In genomic region chrX:71545163-71545562, GRCm38 (mm10) we compare ENCODE assay signal across 21 mouse cellular contexts. TPM values are rescaled to one million over a fixed set of nuclear protein-coding genes. Genes with fewer than 3 reads are reported as not detected.
A peak's percentile ranks its signal among the peaks of the same experiment; 100 is the strongest.
DNase-seq lines count a peak whose midpoint lies in the region; ATAC-seq lines count a peak whose summit lies in the region.
"Had no signal": no experiment of that assay in that cellular context is flagged by ENCODE, and none has a peak within 500 bp of the region (broad histone marks: within the 10 kb centered on the region; RNA-seq: fewer than 3 reads in every experiment).

No protein-coding gene starts in this region.

- 0 out of 2 replicates have a peak, but pooled peaks cover 4% of the 10 kb centered on the region for H3K4me1 ChIP-seq in neural tube, embryonic 13.5 days (replicated peaks)
- no peaks in the 10 kb centered on the region for H3K4me1 ChIP-seq in neural tube, embryonic 15.5 days
- peaks cover 28% of the 10 kb centered on the region for H3K4me1 ChIP-seq in liver, embryonic 16.5 days (ENCODE audit: control insufficient read depth, low read depth, low read length)
- H3K4me1 ChIP-seq: heart, embryonic 15.5 days; hindbrain, embryonic 10.5 days; limb, embryonic 13.5 days had no signal

- WGBS in neural tube, embryonic 13.5 days = 60% methylated on average over 2 of the region's 2 CpGs
- WGBS in neural tube, embryonic 15.5 days = 58% methylated on average over 2 of the region's 2 CpGs
- 37% methylated on average over 2 of the region's 2 CpGs for WGBS in liver, embryonic 16.5 days (ENCODE audit: insufficient replicate concordance)

- peak overlapping the region; percentile 42; the same call in 1 of the 2 replicates for H3K27ac ChIP-seq in neural tube, embryonic 13.5 days (replicated peaks)
- no peak overlapping the region for H3K27ac ChIP-seq in neural tube, embryonic 15.5 days (replicated peaks)
- peak overlapping the region; percentile 89 for H3K27ac ChIP-seq in liver, embryonic 16.5 days (ENCODE audit: low read length)
- H3K27ac ChIP-seq: heart, embryonic 15.5 days; hindbrain, embryonic 10.5 days; limb, embryonic 13.5 days had no signal

- no peak overlapping the region for H3K4me2 ChIP-seq in neural tube, embryonic 13.5 days
- H3K4me2 ChIP-seq in neural tube, embryonic 15.5 days = no peak overlapping the region
- H3K4me2 ChIP-seq in liver, embryonic 16.5 days (ENCODE audit: low read depth, low read length) = peak overlapping the region; percentile 54
- H3K4me2 ChIP-seq: heart, embryonic 15.5 days; limb, embryonic 13.5 days had no signal

- no peak for ATAC-seq in neural tube, embryonic 13.5 days (ENCODE audit: low read depth)
- no peak for ATAC-seq in neural tube, embryonic 15.5 days (ENCODE audit: low FRiP score)
- peak; percentile 92 for ATAC-seq in erythroid progenitor cell, adult 5-6 weeks (replicated peaks; ENCODE audit: low FRiP score, poor library complexity, severe bottlenecking)
- peak; percentile 89 for ATAC-seq in liver, embryonic 16.5 days (ENCODE audit: low read depth)
- ATAC-seq: forebrain, postnatal 0 days; Patski had no signal

- no peaks in the 10 kb centered on the region for H3K27me3 ChIP-seq in neural tube, embryonic 13.5 days
- no peaks in the 10 kb centered on the region for H3K27me3 ChIP-seq in neural tube, embryonic 15.5 days (replicated peaks)
- H3K27me3 ChIP-seq in liver, embryonic 16.5 days (ENCODE audit: control insufficient read depth, insufficient read depth, low read depth, low read length) = no peaks in the 10 kb centered on the region
- H3K27me3 ChIP-seq: limb, embryonic 13.5 days had no signal

- H3K9me3 ChIP-seq in neural tube, embryonic 13.5 days = no peaks in the 10 kb centered on the region
- no peaks in the 10 kb centered on the region for H3K9me3 ChIP-seq in neural tube, embryonic 15.5 days (replicated peaks)
- no peaks in the 10 kb centered on the region for H3K9me3 ChIP-seq in liver, embryonic 16.5 days (replicated peaks; ENCODE audit: control insufficient read depth, low read length)
- H3K9me3 ChIP-seq: heart, embryonic 15.5 days; hindbrain, embryonic 10.5 days; limb, embryonic 13.5 days had no signal

- H3K4me3 ChIP-seq in neural tube, embryonic 13.5 days = no peak overlapping the region
- H3K4me3 ChIP-seq in neural tube, embryonic 15.5 days (replicated peaks) = no peak overlapping the region
- H3K4me3 ChIP-seq in liver, embryonic 16.5 days (ENCODE audit: low read depth, low read length) = 0 out of 2 replicates have a peak overlapping the region, but pooled peaks have one; percentile 11
- H3K4me3 ChIP-seq: heart, embryonic 15.5 days; hindbrain, embryonic 10.5 days; limb, embryonic 13.5 days had no signal

- peak; percentile 95 for DNase-seq in MEL-GATA-1-ER (ENCODE audit: extremely low read depth, low read depth)
- DNase-seq in kidney, postnatal 14 days = no peak
- DNase-seq in heart, adult 9 months (ENCODE audit: low spot score in 2 of 2) = no peak
- DNase-seq in cerebellum, postnatal 14 days = no peak
- DNase-seq: adrenal gland, postnatal 36 days; cerebellum, adult 11 months; cerebellum, postnatal 36 days; forebrain, postnatal 0 days; heart, adult 18-20 months; kidney, adult 8-10 months; retina, postnatal 1 day; right cerebral cortex, postnatal 4 days; thymus, postnatal 25 days had no signal

- H3K36me3 ChIP-seq in neural tube, embryonic 13.5 days = no peaks in the 10 kb centered on the region
- no peaks in the 10 kb centered on the region for H3K36me3 ChIP-seq in neural tube, embryonic 15.5 days
- no peaks in the 10 kb centered on the region for H3K36me3 ChIP-seq in liver, embryonic 16.5 days (ENCODE audit: control insufficient read depth, insufficient read depth)
- H3K36me3 ChIP-seq: heart, embryonic 15.5 days; hindbrain, embryonic 10.5 days; limb, embryonic 13.5 days had no signal

- H3K9ac ChIP-seq in neural tube, embryonic 13.5 days = no peak overlapping the region
- H3K9ac ChIP-seq in neural tube, embryonic 15.5 days (replicated peaks) = no peak overlapping the region
- H3K9ac ChIP-seq in liver, embryonic 16.5 days (ENCODE audit: low read depth, low read length) = peak overlapping the region; percentile 18; the same call in 1 of the 2 replicates
- H3K9ac ChIP-seq: forebrain, postnatal 0 days; heart, embryonic 15.5 days; limb, embryonic 13.5 days had no signal

RNA-seq across cellular contexts. Expression of gene Hmgb3, which starts 10.6 kb away (rescaled TPM):
- 546 and 587 TPM in 2 replicates for polyA plus RNA-seq in neural tube, embryonic 13.5 days (2015; fragmentation: Nextera tagmentation; extraction: Ambion mirVana)
- 419 and 441 TPM in 2 replicates for polyA plus RNA-seq in neural tube, embryonic 15.5 days (2015; fragmentation: Nextera tagmentation; extraction: Ambion mirVana)
- total RNA-seq in erythroid progenitor cell, adult 5-6 weeks (2015; ENCODE audit: low replicate concordance) = 163 and 208 TPM in 2 replicates
- total RNA-seq in erythroid progenitor cell, adult 5-6 weeks (2017; ENCODE audit: low replicate concordance) = 164 and 222 TPM in 2 replicates
- polyA plus RNA-seq in liver, embryonic 16.5 days (2015; fragmentation: Nextera tagmentation; extraction: Ambion mirVana) = 148 and 173 TPM in 2 replicates

RNA-seq across cellular contexts. Expression of gene Cd99l2, which starts 52.5 kb away (rescaled TPM):
- 67.6 and 76.2 TPM in 2 replicates for polyA plus RNA-seq in neural tube, embryonic 13.5 days (2015; fragmentation: Nextera tagmentation; extraction: Ambion mirVana)
- polyA plus RNA-seq in neural tube, embryonic 15.5 days (2015; fragmentation: Nextera tagmentation; extraction: Ambion mirVana) = 91.7 and 98.4 TPM in 2 replicates
- 9.4 and 21.4 TPM in 2 replicates for total RNA-seq in erythroid progenitor cell, adult 5-6 weeks (2015; ENCODE audit: low replicate concordance)
- total RNA-seq in erythroid progenitor cell, adult 5-6 weeks (2017; ENCODE audit: low replicate concordance) = 15.3 and 21.6 TPM in 2 replicates
- 10.8 and 11.1 TPM in 2 replicates for polyA plus RNA-seq in liver, embryonic 16.5 days (2015; fragmentation: Nextera tagmentation; extraction: Ambion mirVana)

Comparison
In these comparisons a context has a peak if more than half of its experiments do, and no peak if none do; other contexts are left out.
1. ATAC-seq: peak in erythroid progenitor cell, adult 5-6 weeks (single experiment) and liver, embryonic 16.5 days (single experiment); none in neural tube, embryonic 13.5 days (single experiment) and neural tube, embryonic 15.5 days (single experiment).